Mouse (Mus musculus) midbrain, postnatal 0 days (tissue): Measurements from ENCODE around the gene Ehf. TPM values are rescaled to one million over a fixed set of nuclear protein-coding genes. Genes with fewer than 3 reads are reported as not detected.
A peak's percentile ranks its signal among the peaks of the same experiment; 100 is the strongest.

ENCODE experiments used
- ATAC-seq: fragments of 200-750 bp; cut with Nextera tagmentation; 2 replicates; pipeline ENCODE4 v1.8.0; 2017; ENCODE audit warnings: moderate number of reproducible peaks, mild to moderate bottlenecking, moderate TSS enrichment, moderate library complexity; ENCODE audit not compliant: low FRiP score
- DNase-seq: peaks from one replicate; pipeline ENCODE4 v3.0.0-alpha.2; 2015; ENCODE audit warnings: low spot score
- H3K27ac ChIP-seq: fragments of 300-500 bp; sonication (generic); 2 replicates; pipeline ENCODE4 v1.5.1; 2014; ENCODE audit warnings: low read depth, mild to moderate bottlenecking, low read length, mixed read lengths
- H3K27me3 ChIP-seq: fragments of 300-500 bp; sonication (generic); 2 replicates; pipeline ENCODE4 v1.6.1; 2014; ENCODE audit warnings: low read length, control low read depth, mixed read lengths; ENCODE audit not compliant: insufficient read depth
- H3K36me3 ChIP-seq: fragments of 300-500 bp; sonication (generic); 2 replicates; pipeline ENCODE4 v1.6.1; 2014; ENCODE audit warnings: low read length, control low read depth, mixed read lengths; ENCODE audit not compliant: insufficient read depth
- H3K4me1 ChIP-seq: fragments of 300-500 bp; sonication (generic); 2 replicates; pipeline ENCODE4 v1.6.1; 2014; ENCODE audit warnings: mild to moderate bottlenecking, control low read depth, antibody characterized with exemption, low read length, mixed read lengths; ENCODE audit not compliant: insufficient read depth
- H3K4me2 ChIP-seq: fragments of 300-500 bp; sonication (generic); 2 replicates; pipeline ENCODE4 v1.6.1; 2014; ENCODE audit warnings: low read depth, mild to moderate bottlenecking, low read length, mixed read lengths; ENCODE audit not compliant: poor library complexity, severe bottlenecking
- H3K4me3 ChIP-seq: fragments of 300-500 bp; sonication (generic); 2 replicates; pipeline ENCODE4 v1.5.1; 2014; ENCODE audit warnings: low read depth, mild to moderate bottlenecking, low read length, moderate library complexity
- H3K9ac ChIP-seq: fragments of 300-500 bp; sonication (generic); replicated peaks from 2 replicates; pipeline ENCODE4 v1.6.1; 2014; ENCODE audit warnings: mild to moderate bottlenecking, low read length, moderate library complexity, mixed read lengths; ENCODE audit not compliant: poor library complexity, severe bottlenecking
- H3K9me3 ChIP-seq: fragments of 300-500 bp; sonication (generic); 2 replicates; pipeline ENCODE4 v1.6.1; 2016; ENCODE audit warnings: low read length, control low read depth
- CTCF ChIP-seq: IDR thresholded peaks from 2 replicates; pipeline ENCODE4 v1.5.1; 2016; ENCODE audit warnings: antibody characterized with exemption, mild to moderate bottlenecking
- WGBS: fragments of 180-500 bp; shearing (Covaris S2); extraction: QIAGEN DNeasy Blood & Tissue Kit; methylation state at CpG from one replicate; pipeline ENCODE4 v1.1.7; 2014; 5-methylcytosine and 5-hydroxymethylcytosine counted together
- polyA plus RNA-seq: library from polyadenylated mRNA; unstranded; fragments of >200 nt; fragmentation: Nextera tagmentation; extraction: Ambion mirVana; gene quantifications from 2 replicates; pipeline ENCODE4 v1.2.1, GENCODE M21; 2015
- total RNA-seq: library from RNA; depleted of rRNA; stranded (reverse); fragments of >200 nt; gene quantifications from 2 replicates; pipeline ENCODE4 v1.2.3, GENCODE M21; 2014

Gene Ehf
- total and polyA plus RNA-seq, 2 experiments from 2014 or later: 0.05 to 0.22 TPM

DNA sequence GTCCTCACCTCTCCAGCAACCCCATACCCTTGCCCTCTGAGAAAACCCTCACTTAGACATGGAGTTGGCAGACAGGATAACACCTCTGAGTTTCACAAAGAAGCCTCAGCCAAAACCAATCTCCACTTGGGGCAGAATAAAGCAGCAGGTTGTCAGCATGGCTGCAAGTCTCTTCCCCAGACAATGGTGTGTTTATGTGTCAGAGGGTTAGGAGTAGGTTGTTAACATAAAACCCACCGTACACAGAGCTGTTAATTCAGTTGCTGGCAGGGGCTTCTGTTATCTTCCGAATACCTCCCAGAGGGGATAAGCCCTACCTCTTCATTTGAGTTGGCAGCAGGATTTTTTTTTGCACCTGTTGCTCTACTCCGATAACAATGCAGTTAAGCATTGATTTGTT, 9.9 kb downstream of the Ehf start:
- no peak overlapping the region for H3K4me3 ChIP-seq
- no peak overlapping the region for H3K27ac ChIP-seq
- H3K9me3 ChIP-seq: no peaks in the 10 kb centered on the region
- ATAC-seq (no peak), DNase-seq (no peak)
- H3K4me2 ChIP-seq: no peak overlapping the region
- H3K27me3 ChIP-seq: no peaks in the 10 kb centered on the region
- H3K9ac ChIP-seq: no peak overlapping the region
- 17% methylated on average over 3 of the region's 3 CpGs for WGBS
- no peak for TF ChIP-seq CTCF
- no peaks in the 10 kb centered on the region for H3K36me3 ChIP-seq
- H3K4me1 ChIP-seq: no peaks in the 10 kb centered on the region

DNA sequence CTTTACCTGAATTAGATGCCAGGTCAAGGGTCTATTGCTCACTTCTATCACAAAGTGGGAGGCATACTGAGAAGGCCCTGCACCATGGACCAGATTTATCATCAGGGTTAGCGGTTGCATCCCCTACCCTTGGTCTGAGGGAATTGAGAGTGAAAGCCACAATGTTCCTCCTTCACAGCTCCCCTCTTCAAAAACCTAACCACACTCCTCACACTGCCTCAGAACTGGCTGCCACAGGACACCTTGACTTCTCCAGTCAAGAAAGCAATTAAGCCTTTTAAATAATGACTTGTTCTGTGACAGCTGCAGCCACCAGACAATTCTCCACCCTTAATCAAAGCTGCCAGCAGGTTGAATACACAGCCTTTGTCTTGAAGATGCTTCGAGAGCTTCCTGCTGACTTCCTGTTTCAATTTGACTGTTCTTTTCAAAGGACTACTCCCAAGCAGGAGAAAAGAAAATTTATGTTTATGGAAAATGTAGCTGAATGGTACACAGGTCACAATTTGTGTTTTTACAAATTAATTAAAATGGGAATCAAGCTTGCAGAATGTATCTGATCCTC, 12.3 kb downstream of the Ehf start:
- no peaks in the 10 kb centered on the region for H3K9me3 ChIP-seq
- DNase-seq: peak; percentile 6

DNA sequence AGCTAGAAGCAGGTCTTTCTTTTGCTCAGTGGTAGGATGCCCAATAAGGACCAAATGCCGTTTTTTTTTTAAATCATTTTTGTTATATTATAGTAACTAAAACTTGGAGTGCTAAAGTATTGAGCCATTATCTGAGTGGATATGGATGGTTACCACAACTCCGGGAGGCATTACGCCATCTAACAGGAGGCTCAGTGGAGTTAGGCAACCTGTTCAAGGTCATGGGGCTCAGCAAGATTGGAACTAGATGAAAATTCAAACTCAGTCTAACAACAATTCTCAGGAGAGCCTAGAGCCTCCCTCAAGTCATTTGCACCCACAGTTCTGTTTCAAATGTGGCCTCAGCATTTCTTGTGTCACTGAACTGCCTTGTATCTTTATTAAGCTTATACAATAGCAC, 12.9 kb downstream of the Ehf start:
- Histone ChIP-seq H3K36me3 (no peaks in the 10 kb centered on the region), H3K9me3 (no peaks in the 10 kb centered on the region), H3K27ac (no peak overlapping the region), H3K4me2 (no peak overlapping the region), H3K27me3 (no peaks in the 10 kb centered on the region), H3K9ac (no peak overlapping the region), H3K4me3 (no peak overlapping the region), H3K4me1 (no peaks in the 10 kb centered on the region)
- no peak for TF ChIP-seq CTCF
- DNase-seq (no peak), ATAC-seq (no peak)
- 96% methylated on average over 3 of the region's 3 CpGs for WGBS

More for the DNA sequence above, 12.3 kb downstream of the Ehf start:
- no peaks in the 10 kb centered on the region for H3K36me3 ChIP-seq
- H3K27ac ChIP-seq: no peak overlapping the region
- H3K27me3 ChIP-seq: no peaks in the 10 kb centered on the region
- no peak for TF ChIP-seq CTCF
- H3K4me1 ChIP-seq: no peaks in the 10 kb centered on the region
- no peak overlapping the region for H3K4me2 ChIP-seq
- no peak overlapping the region for H3K9ac ChIP-seq
- H3K4me3 ChIP-seq: no peak overlapping the region
- WGBS: 45% methylated on average over 2 of the region's 2 CpGs
- no peak for ATAC-seq

DNA sequence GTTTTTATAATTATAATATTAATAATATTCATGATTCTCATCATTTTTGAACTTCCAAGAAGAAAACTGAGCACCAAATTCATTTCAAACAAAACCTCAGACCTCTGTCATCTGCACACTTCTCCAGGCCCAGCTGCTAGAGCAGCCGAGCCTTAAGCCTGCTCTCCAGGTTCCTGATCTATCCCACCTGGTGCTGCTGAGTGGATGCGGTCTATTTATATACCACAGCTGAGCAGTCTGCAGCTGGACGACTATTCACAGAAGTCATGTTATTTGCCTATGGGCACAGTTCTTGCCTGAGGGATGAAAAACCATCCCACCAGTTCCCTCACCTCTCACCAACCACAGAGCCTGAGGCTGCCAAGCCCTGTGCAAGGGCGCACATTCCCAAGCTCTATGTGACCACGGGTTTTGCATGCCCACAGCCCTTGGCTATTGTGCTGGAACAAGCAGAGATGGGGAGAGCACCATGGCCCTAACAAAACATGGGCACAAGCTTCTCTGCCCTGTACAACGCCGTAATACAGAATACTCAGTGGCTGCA, 13.6 kb downstream of the Ehf start:
- TF ChIP-seq CTCF: no peak
- H3K4me1 ChIP-seq: no peaks in the 10 kb centered on the region
- no peaks in the 10 kb centered on the region for H3K36me3 ChIP-seq
- no peak overlapping the region for H3K9ac ChIP-seq
- WGBS: 82% methylated on average over 7 of the region's 7 CpGs
- H3K4me3 ChIP-seq: no peak overlapping the region
- H3K9me3 ChIP-seq: no peaks in the 10 kb centered on the region
- ATAC-seq (no peak), DNase-seq (no peak)
- no peaks in the 10 kb centered on the region for H3K27me3 ChIP-seq
- no peak overlapping the region for H3K27ac ChIP-seq
- H3K4me2 ChIP-seq: no peak overlapping the region

DNA sequence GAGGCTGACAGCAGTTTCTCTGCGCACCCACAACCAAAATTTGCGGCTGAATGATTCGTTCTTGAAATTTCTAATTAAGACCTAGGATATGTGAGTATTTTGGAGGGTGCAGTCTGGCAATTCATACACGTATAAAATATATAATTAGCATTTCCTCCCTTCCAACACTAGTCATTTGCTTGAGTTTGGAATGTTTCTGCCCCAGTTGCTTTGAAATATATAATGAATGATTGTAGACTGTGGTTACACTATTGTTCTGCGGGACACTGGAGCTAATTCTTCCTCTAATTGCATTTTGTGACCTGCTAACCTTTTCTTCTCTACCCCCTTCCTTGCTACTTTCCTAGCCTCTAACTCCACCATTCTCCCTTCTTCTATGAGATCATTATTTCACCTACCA, 15.4 kb downstream of the Ehf start:
- Histone ChIP-seq H3K9me3 (no peaks in the 10 kb centered on the region), H3K27me3 (no peaks in the 10 kb centered on the region), H3K4me3 (no peak overlapping the region), H3K9ac (no peak overlapping the region), H3K4me2 (no peak overlapping the region), H3K36me3 (no peaks in the 10 kb centered on the region), H3K27ac (no peak overlapping the region), H3K4me1 (no peaks in the 10 kb centered on the region)
- no peak for DNase-seq
- WGBS: 84% methylated on average over 5 of the region's 5 CpGs
- no peak for ATAC-seq
- TF ChIP-seq CTCF: no peak

DNA sequence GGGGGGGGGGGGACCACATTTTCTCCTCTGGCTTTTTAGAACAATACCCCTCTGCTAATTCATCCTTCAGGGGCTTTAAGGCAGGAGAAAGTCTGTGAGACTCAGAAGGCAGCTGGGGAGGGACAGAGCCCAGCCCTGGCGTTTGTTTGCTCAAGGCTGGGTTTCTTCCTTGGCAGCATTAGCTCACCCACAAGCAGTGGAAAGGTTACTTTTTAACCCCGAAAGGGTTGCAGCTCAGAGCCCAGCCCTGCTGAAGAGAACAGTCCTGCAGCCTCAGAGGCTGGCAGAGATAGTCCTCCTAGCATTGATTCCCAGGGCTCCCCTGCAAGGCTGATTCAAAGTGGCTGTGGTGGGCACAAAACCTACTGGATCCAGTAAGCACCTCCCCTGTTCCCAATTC, 17.5 kb downstream of the Ehf start:
- H3K9ac ChIP-seq: no peak overlapping the region
- DNase-seq (no peak), ATAC-seq (no peak)
- H3K27ac ChIP-seq: no peak overlapping the region
- no peak overlapping the region for H3K4me2 ChIP-seq
- no peaks in the 10 kb centered on the region for H3K36me3 ChIP-seq
- no peak overlapping the region for H3K4me3 ChIP-seq
- no peaks in the 10 kb centered on the region for H3K27me3 ChIP-seq
- WGBS: 38% methylated on average over 2 of the region's 2 CpGs
- no peak for TF ChIP-seq CTCF
- no peaks in the 10 kb centered on the region for H3K4me1 ChIP-seq
- no peaks in the 10 kb centered on the region for H3K9me3 ChIP-seq
